Mouse (Mus musculus): ENCODE data around the gene Wnt10b. TPM values are rescaled to one million over a fixed set of nuclear protein-coding genes. Genes with fewer than 3 reads are reported as not detected.
"Not testable (repeated sequence)": the region's sequence is repeated elsewhere in the genome, so short reads cannot be mapped to it uniquely, and the experiment has no call there.

Gene Wnt10b
- polyA plus RNA-seq, 1 experiment from 2014 or later: 0.40 TPM

DNA sequence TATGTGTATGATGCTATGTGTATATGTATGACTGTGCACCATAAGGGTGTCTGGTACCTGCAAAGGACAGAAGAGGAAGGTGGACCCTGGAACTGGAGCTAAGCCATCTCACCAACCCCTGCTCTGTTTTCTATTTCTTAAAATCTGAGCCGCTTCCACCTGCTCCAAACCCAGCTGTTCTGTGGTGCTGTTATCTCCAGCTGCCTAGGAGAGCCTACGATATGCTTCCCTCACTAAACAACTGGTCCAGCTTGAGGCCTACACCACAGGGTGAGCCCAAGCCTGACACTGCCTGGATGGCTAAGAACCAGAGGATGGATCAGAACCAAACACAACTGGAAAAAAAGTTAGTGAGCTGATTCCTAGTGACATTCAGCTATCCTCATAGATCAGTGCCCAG lies 23.8 kb downstream of the Wnt10b start:
- Histone ChIP-seq H3K27me3 (replicated peaks; ENCODE audit: low read depth, poor library complexity, severe bottlenecking) (no peaks in the 10 kb centered on the region), H3K9me3 (no peaks in the 10 kb centered on the region), H3K4me1 (no peaks in the 10 kb centered on the region), H3K27ac (replicated peaks) (no peak overlapping the region), H3K4me3 (no peak overlapping the region), H3K36me3 (replicated peaks) (peaks cover 75% of the 10 kb centered on the region)
- no peak for DNase-seq (ENCODE audit: low spot score)
- WGBS: 92% methylated on average over 2 of the region's 2 CpGs

DNA sequence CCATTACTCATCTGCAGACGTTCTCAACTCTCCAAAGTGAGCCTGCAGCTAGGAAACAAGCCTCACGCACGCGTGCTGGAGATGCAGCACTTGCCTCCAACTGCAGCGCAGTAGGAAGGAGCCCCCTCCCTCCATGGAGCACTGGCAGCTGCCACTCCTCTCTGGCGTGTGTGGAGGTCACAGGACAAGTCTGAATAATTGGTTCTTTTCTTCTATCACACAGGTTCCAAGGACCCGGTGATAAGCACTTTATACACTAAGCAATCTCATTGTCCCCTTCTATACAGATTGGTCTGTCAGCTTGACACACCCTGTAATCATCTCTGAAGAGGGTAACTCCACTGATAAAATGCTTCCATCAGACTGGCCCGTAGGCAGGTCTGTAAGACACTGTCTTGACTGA lies 24.9 kb downstream of the Wnt10b start:
- Histone ChIP-seq H3K36me3 (replicated peaks) (peaks cover 66% of the 10 kb centered on the region), H3K4me1 (no peaks in the 10 kb centered on the region), H3K27me3 (replicated peaks; ENCODE audit: low read depth, poor library complexity, severe bottlenecking) (no peaks in the 10 kb centered on the region), H3K4me3 (no peak overlapping the region), H3K27ac (replicated peaks) (no peak overlapping the region), H3K9me3 (no peaks in the 10 kb centered on the region)
- WGBS: 77% methylated on average over 8 of the region's 8 CpGs
- DNase-seq (ENCODE audit: low spot score): no peak

DNA sequence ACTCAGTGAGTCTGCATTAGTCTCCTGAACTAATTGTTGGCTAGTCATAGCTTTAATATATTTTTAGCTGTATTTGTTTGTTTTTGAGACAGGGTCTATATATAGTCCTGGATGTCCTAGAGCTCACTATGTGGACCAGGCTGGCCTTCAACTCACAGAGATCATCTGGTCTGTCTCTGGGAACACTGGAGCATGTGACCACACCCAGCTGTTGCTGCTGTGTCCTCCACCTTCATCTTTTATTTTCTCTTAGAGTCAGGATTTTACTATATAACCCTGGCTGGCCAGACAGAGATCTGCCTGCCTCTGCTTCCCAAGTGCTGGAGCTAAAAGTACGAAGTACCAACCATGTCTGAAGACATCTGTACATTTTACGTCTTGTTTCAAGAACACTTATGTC lies 28.9 kb downstream of the Wnt10b start:
- no peak for DNase-seq (ENCODE audit: low spot score)
- Histone ChIP-seq H3K4me1 (no peaks in the 10 kb centered on the region), H3K9me3 (no peaks in the 10 kb centered on the region), H3K27me3 (replicated peaks; ENCODE audit: low read depth, poor library complexity, severe bottlenecking) (no peaks in the 10 kb centered on the region), H3K27ac (replicated peaks) (no peak overlapping the region), H3K36me3 (replicated peaks) (peaks cover 53% of the 10 kb centered on the region), H3K4me3 (no peak overlapping the region)
- 95% methylated on average over 2 of the region's 2 CpGs for WGBS

DNA sequence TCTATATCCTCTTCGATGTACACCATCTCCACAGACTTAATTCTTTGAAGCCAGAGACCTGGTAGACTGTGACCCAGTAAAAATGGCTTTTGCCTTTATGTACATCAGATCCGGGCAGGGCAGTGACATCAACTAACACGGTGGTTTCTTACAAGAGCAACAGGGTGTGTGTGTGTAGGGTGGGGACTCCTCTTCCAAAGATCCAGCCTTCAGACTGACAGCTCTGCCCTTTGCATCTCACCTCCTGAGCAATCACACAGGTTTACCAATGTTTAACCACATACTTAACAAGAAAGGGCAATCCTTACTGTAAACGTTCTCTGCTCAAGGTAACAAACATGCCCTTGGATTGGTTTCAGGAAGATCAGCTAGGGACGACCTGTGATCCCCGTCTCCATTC lies 30.7 kb downstream of the Wnt10b start:
- no peak overlapping the region for H3K4me3 ChIP-seq
- no peaks in the 10 kb centered on the region for H3K27me3 ChIP-seq (replicated peaks; ENCODE audit: low read depth, poor library complexity, severe bottlenecking)
- WGBS: 90% methylated on average over 6 of the region's 6 CpGs
- DNase-seq (ENCODE audit: low spot score): no peak
- no peak overlapping the region for H3K27ac ChIP-seq (replicated peaks)
- H3K4me1 ChIP-seq: no peaks in the 10 kb centered on the region
- peaks cover 59% of the 10 kb centered on the region for H3K36me3 ChIP-seq (replicated peaks)
- no peaks in the 10 kb centered on the region for H3K9me3 ChIP-seq

DNA sequence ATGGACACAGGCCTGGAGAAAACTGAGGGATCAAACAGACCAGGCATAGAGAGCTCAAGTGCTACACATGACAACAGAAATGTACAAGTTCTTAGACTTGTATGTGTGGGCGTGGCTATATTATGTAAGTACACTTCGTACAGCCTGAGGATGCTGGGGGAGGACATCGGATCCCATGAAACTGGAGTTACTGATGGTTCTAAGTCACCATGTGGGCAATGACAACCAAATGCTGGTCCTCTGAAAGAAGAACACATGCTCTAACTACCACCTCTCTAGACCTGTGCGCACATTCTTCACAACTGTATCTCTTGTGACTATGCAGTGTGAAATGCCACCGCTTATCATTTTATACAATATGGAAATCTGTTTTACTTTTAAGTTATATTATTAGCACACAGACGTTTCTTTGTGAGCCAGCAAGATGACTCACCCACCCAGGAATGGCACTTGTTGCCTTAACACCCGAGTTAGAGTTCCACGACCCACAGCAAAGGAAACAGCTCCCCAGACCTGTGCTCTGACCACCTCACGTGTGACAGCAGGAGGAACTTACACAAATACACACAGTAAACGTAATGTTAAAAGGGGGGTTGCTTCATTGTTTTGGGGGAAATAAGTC lies 31.5 kb downstream of the Wnt10b start:
- no peaks in the 10 kb centered on the region for H3K9me3 ChIP-seq
- no peaks in the 10 kb centered on the region for H3K27me3 ChIP-seq (replicated peaks; ENCODE audit: low read depth, poor library complexity, severe bottlenecking)
- no peak overlapping the region for H3K4me3 ChIP-seq
- 90% methylated on average over 10 of the region's 10 CpGs for WGBS
- H3K36me3 ChIP-seq (replicated peaks): peaks cover 68% of the 10 kb centered on the region
- DNase-seq (ENCODE audit: low spot score): no peak
- H3K4me1 ChIP-seq: no peaks in the 10 kb centered on the region
- no peak overlapping the region for H3K27ac ChIP-seq (replicated peaks)

DNA sequence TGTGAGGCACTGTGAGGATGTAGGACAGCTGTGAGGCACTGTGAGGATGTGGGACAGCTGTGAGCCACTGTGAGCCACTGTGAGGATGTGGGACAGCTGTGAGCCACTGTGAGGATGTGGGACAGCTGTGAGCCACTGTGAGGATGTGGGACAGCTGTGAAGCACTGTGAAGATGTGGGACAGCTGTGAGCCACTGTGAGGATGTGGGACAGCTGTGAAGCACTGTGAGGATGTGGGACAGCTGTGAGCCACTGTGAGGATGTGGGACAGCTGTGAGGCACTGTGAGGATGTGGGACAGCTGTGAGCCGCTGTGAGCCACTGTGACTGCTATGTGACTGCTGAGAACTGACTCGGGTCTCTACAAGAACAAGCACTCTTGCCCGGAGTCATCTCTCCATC lies 34.1 kb downstream of the Wnt10b start:
- DNase-seq (ENCODE audit: low spot score): not testable (repeated sequence)
- peaks cover 73% of the 10 kb centered on the region for H3K36me3 ChIP-seq (replicated peaks)

DNA sequence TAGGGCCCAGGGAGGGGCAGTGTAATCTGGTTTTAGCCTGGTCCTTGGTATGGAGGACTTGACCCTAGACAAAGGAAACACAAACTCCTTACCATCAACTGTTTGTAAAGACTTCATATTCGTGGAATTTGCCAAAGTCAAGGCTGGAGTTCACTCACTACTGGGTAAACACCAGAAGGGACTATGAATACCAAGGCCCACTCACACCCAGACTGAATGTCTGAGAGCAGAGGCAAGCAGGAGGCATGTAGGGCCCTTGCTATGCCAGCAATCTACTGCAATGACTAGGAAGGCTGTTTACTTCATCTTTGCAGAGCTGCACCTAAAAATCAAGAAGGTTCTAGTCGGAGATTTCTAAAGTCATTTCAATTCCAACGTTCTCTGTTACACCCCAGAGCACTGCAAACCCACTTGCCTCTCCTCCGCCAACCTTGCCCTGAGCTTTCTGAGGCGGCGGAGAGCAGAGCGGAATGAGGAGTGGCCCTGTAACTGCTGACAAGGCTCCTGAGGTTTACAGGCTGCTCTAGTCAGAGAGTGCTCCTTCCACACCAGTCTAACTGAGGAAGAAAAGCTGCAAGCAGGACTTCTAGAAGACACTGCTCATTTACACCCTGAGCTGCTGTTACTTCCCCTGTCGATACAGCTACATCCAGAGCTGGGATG lies 35.1 kb downstream of the Wnt10b start:
- Histone ChIP-seq H3K4me3 (no peak overlapping the region), H3K9me3 (no peaks in the 10 kb centered on the region), H3K27ac (replicated peaks) (no peak overlapping the region), H3K36me3 (replicated peaks) (peaks cover 82% of the 10 kb centered on the region), H3K27me3 (replicated peaks; ENCODE audit: low read depth, poor library complexity, severe bottlenecking) (no peaks in the 10 kb centered on the region), H3K4me1 (no peaks in the 10 kb centered on the region; the same call in 1 of the 2 replicates)
- 86% methylated on average over 8 of the region's 8 CpGs for WGBS
- no peak for DNase-seq (ENCODE audit: low spot score)

More for the DNA sequence above, 34.1 kb downstream of the Wnt10b start:
- not testable (repeated sequence) for H3K4me3 ChIP-seq; H3K27ac ChIP-seq (replicated peaks); H3K27me3 ChIP-seq (replicated peaks; ENCODE audit: low read depth, poor library complexity, severe bottlenecking); H3K4me1 ChIP-seq; H3K9me3 ChIP-seq
- 93% methylated on average over 3 of the region's 3 CpGs for WGBS

DNA sequence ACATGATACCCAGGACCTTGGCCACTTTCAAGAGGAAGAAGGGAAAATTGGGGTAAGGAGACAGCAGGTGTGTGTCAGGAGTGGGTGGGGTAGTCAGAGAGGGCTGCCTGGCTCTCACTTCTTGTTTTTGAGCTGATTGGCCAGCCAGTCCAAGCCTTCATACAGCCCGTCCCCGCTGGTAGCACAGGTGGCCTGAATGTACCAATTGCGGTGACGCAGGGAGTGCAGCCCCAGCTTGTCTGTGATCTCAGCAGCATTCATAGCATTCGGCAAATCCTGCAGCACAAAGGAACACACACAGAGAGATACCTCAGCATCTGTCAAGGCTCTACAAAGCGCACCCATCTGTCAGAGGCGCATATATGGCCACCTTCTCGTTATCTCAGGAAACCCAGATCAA lies 37.7 kb downstream of the Wnt10b start:
- Histone ChIP-seq H3K4me1 (no peaks in the 10 kb centered on the region; the same call in 1 of the 2 replicates), H3K27me3 (replicated peaks; ENCODE audit: low read depth, poor library complexity, severe bottlenecking) (no peaks in the 10 kb centered on the region), H3K9me3 (no peaks in the 10 kb centered on the region), H3K36me3 (replicated peaks) (peaks cover 98% of the 10 kb centered on the region), H3K27ac (replicated peaks) (no peak overlapping the region), H3K4me3 (no peak overlapping the region)
- DNase-seq (ENCODE audit: low spot score): no peak
- WGBS: 92% methylated on average over 8 of the region's 8 CpGs

DNA sequence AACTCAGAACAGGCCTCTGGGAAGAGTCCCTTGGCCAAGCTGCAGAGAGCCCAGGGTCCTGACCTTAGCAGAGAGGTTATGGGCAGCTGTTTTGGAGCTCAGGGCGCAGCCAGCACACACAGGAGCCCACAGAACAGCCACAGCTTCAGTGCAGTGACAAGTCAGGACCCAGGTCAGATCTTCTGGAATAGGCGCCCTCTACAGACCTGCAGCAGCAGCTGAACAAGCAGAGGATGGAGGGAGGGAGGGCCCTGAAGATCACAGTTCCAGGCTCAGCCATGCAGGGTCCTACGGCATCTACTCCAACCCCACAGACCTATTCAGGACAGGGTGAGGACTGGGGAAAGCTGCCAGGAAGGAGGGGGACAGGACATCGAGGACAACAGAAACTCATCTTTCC lies 39.2 kb downstream of the Wnt10b start:
- no peak for DNase-seq (ENCODE audit: low spot score)
- WGBS: 66% methylated on average over 4 of the region's 4 CpGs
- no peak overlapping the region for H3K27ac ChIP-seq (replicated peaks)
- H3K36me3 ChIP-seq (replicated peaks): peaks cover 92% of the 10 kb centered on the region
- no peaks in the 10 kb centered on the region for H3K9me3 ChIP-seq
- no peak overlapping the region for H3K4me3 ChIP-seq
- peaks cover 4% of the 10 kb centered on the region for H3K4me1 ChIP-seq
- H3K27me3 ChIP-seq (replicated peaks; ENCODE audit: low read depth, poor library complexity, severe bottlenecking): no peaks in the 10 kb centered on the region

DNA sequence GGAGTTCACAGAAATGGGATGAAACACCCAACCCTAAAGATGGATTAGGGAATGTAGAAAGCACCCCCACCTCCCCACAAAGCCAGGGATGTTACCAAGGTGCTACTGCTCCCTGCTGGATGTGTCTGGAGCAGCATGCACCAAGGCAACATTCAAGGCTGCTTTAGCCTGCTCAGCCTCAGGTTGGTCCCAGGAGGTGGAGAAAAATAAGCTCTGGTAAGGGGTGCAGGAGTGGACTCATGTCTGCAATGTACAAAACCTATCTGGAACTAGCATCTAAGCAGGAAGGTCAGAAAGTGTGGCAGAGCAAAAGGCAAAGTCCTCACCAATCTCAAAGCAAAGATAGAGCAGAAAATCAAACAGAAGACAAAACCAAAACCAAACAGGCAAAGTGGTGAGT lies 40.1 kb downstream of the Wnt10b start:
- DNase-seq (ENCODE audit: low spot score): no peak
- peaks cover 83% of the 10 kb centered on the region for H3K36me3 ChIP-seq (replicated peaks)
- peaks cover 9% of the 10 kb centered on the region for H3K4me1 ChIP-seq
- no peaks in the 10 kb centered on the region for H3K9me3 ChIP-seq
- no peak overlapping the region for H3K4me3 ChIP-seq
- no peak overlapping the region for H3K27ac ChIP-seq (replicated peaks)
- H3K27me3 ChIP-seq (replicated peaks; ENCODE audit: low read depth, poor library complexity, severe bottlenecking): no peaks in the 10 kb centered on the region

DNA sequence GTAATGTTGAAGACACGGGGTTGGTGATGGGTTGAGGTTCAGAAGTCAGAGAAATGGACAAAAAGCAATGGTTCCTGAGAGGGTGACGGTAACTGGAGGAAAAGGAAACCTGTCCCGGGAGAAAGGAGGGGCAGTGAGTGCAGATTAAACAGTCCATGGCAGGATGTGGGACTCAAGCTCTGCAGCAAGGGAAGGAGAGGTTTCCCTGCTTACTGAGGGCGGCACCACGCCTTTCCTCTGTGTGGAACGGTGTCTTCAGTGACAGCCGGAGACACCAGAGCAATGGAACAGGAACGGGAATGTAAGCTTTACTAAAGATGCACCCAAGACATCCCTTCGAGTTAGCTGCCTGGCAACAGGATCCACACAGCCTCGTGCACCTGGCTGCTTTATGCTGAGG lies 41.4 kb downstream of the Wnt10b start:
- no peak for DNase-seq (ENCODE audit: low spot score)
- WGBS: 93% methylated on average over 10 of the region's 10 CpGs
- Histone ChIP-seq H3K4me1 (peaks cover 19% of the 10 kb centered on the region), H3K9me3 (no peaks in the 10 kb centered on the region), H3K27ac (replicated peaks) (no peak overlapping the region), H3K27me3 (replicated peaks; ENCODE audit: low read depth, poor library complexity, severe bottlenecking) (no peaks in the 10 kb centered on the region), H3K36me3 (replicated peaks) (peaks cover 69% of the 10 kb centered on the region), H3K4me3 (no peak overlapping the region)

DNA sequence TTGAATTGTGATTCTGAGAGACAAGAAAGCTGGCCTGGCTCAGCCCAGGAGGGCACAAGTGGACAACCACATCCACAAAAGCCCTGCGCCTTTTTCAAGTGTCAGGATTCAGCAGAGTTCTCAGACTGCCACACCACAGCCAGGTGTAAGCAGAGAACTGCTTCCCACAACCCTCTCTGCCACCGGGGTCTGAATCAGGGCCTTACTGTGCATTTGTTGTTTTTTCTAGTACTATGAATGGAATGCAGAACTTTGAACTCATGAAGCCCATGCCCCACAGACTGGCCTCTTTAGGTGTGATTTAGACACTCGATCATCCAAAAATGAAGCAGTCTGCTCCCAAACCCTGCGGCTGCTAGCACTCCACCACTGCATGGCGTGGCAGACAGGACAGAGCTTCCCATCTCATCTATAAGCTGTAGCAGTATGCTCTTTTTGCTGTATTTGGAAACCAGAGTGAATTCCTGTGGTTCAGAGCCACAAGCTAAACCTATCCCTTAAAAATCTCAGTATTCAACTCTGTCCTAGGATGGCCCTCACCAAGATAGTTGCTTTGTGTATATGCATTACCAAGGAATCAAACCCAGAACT lies 43.9 kb downstream of the Wnt10b start:
- Histone ChIP-seq H3K27ac (replicated peaks) (no peak overlapping the region), H3K4me3 (no peak overlapping the region), H3K4me1 (peaks cover 26% of the 10 kb centered on the region), H3K36me3 (replicated peaks) (peaks cover 45% of the 10 kb centered on the region), H3K9me3 (no peaks in the 10 kb centered on the region), H3K27me3 (replicated peaks; ENCODE audit: low read depth, poor library complexity, severe bottlenecking) (no peaks in the 10 kb centered on the region)
- WGBS: 84% methylated on average over 5 of the region's 5 CpGs
- no peak for DNase-seq (ENCODE audit: low spot score)

DNA sequence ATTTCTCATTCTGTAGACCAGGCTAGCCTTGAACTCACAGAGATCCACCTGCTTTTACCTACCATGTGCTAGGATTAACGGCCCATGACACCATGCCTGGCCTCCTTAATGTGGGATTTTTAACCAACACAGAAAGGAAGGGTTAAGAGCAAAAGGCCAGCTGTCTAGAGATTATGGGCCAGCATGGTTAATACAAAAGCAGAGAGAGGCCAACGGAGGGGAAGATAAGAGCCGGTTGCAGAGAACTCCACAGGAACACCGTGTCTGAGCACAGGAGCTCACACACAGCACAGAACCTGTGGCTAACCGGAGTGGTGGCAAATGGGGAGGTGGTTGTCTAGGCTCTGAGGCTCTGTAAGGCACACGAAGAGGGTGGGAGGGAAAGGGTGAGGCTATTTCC lies 44.6 kb downstream of the Wnt10b start:
- no peaks in the 10 kb centered on the region for H3K27me3 ChIP-seq (replicated peaks; ENCODE audit: low read depth, poor library complexity, severe bottlenecking)
- H3K4me3 ChIP-seq: no peak overlapping the region
- H3K27ac ChIP-seq (replicated peaks): no peak overlapping the region
- H3K36me3 ChIP-seq (replicated peaks): peaks cover 38% of the 10 kb centered on the region
- no peak for DNase-seq (ENCODE audit: low spot score)
- peaks cover 33% of the 10 kb centered on the region for H3K4me1 ChIP-seq
- WGBS: 82% methylated on average over 6 of the region's 6 CpGs
- no peaks in the 10 kb centered on the region for H3K9me3 ChIP-seq

Measured in embryonic facial prominence, embryonic 10.5 days (tissue).